Mouse (Mus musculus): ENCODE data around the gene Saysd1. TPM values are rescaled to one million over a fixed set of nuclear protein-coding genes. Genes with fewer than 3 reads are reported as not detected.

Gene Saysd1
- polyA plus RNA-seq, 1 experiment from 2014 or later = 3.8 TPM

DNA sequence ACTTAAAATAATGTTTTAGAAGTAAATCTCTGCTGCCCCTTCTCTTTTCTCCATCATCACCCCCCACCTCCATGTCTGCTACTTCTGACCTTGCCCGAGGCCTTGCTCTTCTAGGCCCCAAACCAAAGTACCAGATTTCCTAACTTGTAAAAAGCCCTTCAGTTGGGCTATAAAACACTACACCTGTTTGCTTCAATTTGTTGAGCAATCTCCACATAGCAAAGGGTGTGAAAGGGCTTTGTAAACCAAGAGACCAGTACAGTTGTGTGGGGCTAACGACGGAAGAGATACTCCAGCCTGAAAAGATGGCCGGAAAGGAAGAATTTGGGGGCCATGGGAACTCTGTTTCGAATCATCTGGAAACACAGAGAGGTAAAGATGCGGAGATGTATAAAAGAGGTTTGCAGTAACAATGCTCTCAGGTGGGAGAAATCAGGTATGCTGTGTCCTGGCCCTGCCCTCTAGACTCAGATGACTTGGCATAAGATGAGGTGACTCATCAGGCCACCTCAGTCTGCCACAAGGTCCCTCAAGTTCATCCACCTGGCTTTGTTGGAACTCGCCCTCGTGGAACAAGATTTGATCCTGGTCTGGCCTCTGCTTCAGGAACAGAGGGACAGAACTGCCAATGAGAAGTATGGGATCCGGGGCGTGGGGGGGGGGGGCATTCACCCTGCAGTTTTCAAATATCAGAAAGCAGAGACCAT lies 3.2 kb downstream of the Saysd1 start:
- WGBS (ENCODE audit: insufficient replicate concordance) = 72% methylated on average over 10 of the region's 10 CpGs

DNA sequence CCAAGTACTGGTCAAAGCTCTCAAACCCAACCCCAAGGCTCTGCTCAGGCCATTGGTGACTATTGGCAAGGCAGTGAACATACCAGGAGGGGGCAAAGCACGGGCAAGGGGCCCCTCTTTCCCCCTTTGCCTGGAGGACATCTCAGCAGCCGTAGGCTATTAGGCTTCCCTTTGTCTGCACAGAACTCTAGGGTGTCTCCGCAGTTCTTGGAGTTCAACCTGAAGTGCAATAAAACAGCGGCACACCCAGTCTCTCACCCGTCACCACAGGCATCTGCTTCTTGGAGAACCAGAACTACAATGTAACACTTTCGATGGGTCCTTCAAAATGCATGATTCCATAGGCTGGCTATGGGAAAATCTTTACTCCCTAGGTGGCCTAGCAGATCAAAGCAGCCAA lies 10.2 kb downstream of the Saysd1 start:
- ATAC-seq (ENCODE audit: insufficient read depth) = no peak
- no peaks in the 10 kb centered on the region for H3K36me3 ChIP-seq (replicated peaks)
- no peak overlapping the region for H3K9ac ChIP-seq
- H3K4me2 ChIP-seq = no peak overlapping the region
- no peaks in the 10 kb centered on the region for H3K9me3 ChIP-seq (replicated peaks)
- WGBS (ENCODE audit: insufficient replicate concordance) = 74% methylated on average over 6 of the region's 6 CpGs
- H3K27me3 ChIP-seq = no peaks in the 10 kb centered on the region
- no peak overlapping the region for H3K27ac ChIP-seq (replicated peaks)
- H3K4me1 ChIP-seq (replicated peaks) = no peaks in the 10 kb centered on the region
- H3K4me3 ChIP-seq (replicated peaks) = no peak overlapping the region

More for the DNA sequence above, 3.2 kb downstream of the Saysd1 start:
- Histone ChIP-seq H3K27me3 (no peaks in the 10 kb centered on the region), H3K4me2 (no peak overlapping the region), H3K9ac (no peak overlapping the region), H3K4me3 (replicated peaks) (no peak overlapping the region), H3K27ac (replicated peaks) (no peak overlapping the region), H3K36me3 (replicated peaks) (0 out of 2 replicates have a peak, but pooled peaks cover 2% of the 10 kb centered on the region), H3K9me3 (replicated peaks) (no peaks in the 10 kb centered on the region), H3K4me1 (replicated peaks) (no peaks in the 10 kb centered on the region)
- ATAC-seq (ENCODE audit: insufficient read depth) = no peak

DNA sequence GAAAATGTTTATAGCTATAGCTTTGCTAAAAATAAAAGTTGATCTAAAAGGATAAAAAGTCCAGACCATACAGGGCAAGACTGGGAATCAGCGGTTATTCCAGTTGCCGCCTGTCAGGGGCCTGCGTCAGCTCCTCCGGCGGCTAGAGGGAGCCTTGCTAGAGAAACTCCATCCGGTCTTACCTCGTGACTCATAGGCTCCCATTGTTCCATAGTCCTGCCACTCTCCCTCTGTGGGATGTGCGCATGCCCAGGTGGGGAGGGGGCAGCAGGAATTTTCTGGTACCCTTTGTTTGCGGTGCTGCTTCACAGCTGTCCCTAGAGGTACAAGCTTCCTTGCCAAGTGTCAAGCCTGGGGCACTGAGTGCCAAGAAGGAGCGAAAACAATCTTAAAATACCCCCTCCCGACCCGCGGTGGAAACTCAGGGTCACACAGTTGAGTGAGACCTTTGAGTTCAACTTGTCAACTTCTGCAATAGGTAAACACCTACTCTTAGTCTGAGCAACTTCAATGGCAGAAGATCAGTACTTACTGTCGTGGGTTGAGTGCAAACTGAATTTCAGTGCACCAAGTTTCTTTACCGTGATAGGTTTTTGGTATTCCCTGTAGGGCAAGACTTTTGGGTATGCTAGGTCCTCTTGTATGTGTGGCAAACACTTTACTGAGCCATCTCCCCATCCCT lies 10.8 kb downstream of the Saysd1 start:
- Histone ChIP-seq H3K4me2 (no peak overlapping the region), H3K27me3 (no peaks in the 10 kb centered on the region), H3K4me1 (replicated peaks) (no peaks in the 10 kb centered on the region), H3K9me3 (replicated peaks) (no peaks in the 10 kb centered on the region), H3K36me3 (replicated peaks) (no peaks in the 10 kb centered on the region), H3K4me3 (replicated peaks) (no peak overlapping the region), H3K27ac (replicated peaks) (no peak overlapping the region), H3K9ac (no peak overlapping the region)
- no peak for ATAC-seq (ENCODE audit: insufficient read depth)
- 71% methylated on average over 15 of the region's 15 CpGs for WGBS (ENCODE audit: insufficient replicate concordance)

DNA sequence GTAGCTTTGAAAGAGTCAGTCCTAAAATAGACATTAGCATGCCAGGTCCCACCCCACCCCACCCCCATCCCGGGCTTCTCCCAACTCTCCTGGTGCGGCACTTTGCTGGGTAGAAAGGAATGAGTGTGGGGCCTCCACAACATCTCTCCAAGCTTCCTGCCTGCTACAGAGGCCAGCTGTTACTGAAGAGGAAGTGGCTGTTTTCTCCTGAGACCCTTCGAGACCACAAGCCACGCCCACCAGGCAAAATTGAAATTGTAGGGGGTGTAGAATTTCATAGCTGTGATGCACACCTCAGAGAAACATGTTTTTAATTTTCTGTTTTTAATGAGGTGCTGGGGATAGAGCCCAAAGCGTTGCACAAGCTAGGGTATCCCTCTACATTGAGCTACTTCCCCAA lies 17.5 kb downstream of the Saysd1 start:
- no peaks in the 10 kb centered on the region for H3K9me3 ChIP-seq (replicated peaks)
- H3K4me3 ChIP-seq (replicated peaks) = no peak overlapping the region
- no peaks in the 10 kb centered on the region for H3K36me3 ChIP-seq (replicated peaks)
- no peak for ATAC-seq (ENCODE audit: insufficient read depth)
- H3K4me1 ChIP-seq (replicated peaks) = peaks cover 4% of the 10 kb centered on the region
- no peak overlapping the region for H3K9ac ChIP-seq
- 17% methylated on average over 5 of the region's 5 CpGs for WGBS (ENCODE audit: insufficient replicate concordance)
- no peak overlapping the region for H3K4me2 ChIP-seq
- H3K27me3 ChIP-seq = no peaks in the 10 kb centered on the region
- H3K27ac ChIP-seq (replicated peaks) = no peak overlapping the region

DNA sequence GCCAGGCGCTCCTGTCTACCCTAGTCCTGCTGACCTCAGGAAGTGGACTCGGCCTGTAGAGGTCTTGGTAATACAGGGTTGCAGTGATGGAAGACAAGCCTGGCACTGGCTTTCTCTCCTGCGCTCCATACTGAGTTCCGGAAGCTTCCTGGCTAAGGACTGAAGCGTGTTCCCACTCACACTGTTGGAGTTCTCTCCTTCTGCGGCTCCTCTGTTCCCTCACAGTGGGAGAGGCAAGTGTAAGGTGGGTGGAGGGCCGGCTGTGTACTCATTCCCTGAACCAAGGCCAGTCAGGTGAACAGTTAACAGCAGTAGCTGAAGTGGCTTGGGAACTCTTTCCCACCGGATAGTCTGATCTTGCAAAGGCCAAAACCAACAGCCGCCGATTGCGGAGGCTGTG lies 18.3 kb downstream of the Saysd1 start:
- no peak overlapping the region for H3K27ac ChIP-seq (replicated peaks)
- H3K4me1 ChIP-seq (replicated peaks) = peaks cover 4% of the 10 kb centered on the region
- H3K27me3 ChIP-seq = no peaks in the 10 kb centered on the region
- 83% methylated on average over 11 of the region's 11 CpGs for WGBS (ENCODE audit: insufficient replicate concordance)
- no peak for ATAC-seq (ENCODE audit: insufficient read depth)
- H3K36me3 ChIP-seq (replicated peaks) = no peaks in the 10 kb centered on the region
- H3K9ac ChIP-seq = no peak overlapping the region
- no peak overlapping the region for H3K4me2 ChIP-seq
- H3K4me3 ChIP-seq (replicated peaks) = no peak overlapping the region
- H3K9me3 ChIP-seq (replicated peaks) = no peaks in the 10 kb centered on the region

DNA sequence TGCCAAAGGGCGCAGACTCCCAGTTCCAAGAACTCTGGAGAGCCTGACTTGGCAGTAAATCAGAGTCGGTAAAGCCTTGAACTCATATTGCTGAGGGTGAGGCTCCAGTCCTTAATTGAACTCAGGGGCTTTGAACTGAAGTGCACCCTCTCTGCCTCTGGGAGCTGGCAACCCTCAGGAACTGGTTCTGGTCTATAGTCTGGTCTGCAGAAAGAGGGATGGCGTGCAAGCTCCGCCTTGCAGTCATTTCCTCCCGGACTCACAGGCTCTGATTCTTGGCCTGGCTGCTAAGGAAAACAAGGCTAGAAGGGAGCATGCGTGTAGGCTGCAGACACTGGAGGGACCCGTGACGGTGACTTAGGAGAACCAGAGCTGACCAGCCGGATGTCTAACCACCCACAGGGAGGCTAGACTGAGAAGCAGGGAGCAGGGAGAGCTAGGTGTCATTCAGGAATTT lies 22.2 kb downstream of the Saysd1 start:
- H3K4me3 ChIP-seq (replicated peaks) = no peak overlapping the region
- no peak for ATAC-seq (ENCODE audit: insufficient read depth)
- H3K9me3 ChIP-seq (replicated peaks) = no peaks in the 10 kb centered on the region
- H3K36me3 ChIP-seq (replicated peaks) = no peaks in the 10 kb centered on the region
- H3K4me2 ChIP-seq = no peak overlapping the region
- peaks cover 8% of the 10 kb centered on the region for H3K4me1 ChIP-seq (replicated peaks)
- 46% methylated on average over 9 of the region's 9 CpGs for WGBS (ENCODE audit: insufficient replicate concordance)
- no peaks in the 10 kb centered on the region for H3K27me3 ChIP-seq
- H3K27ac ChIP-seq (replicated peaks) = no peak overlapping the region
- H3K9ac ChIP-seq = no peak overlapping the region

DNA sequence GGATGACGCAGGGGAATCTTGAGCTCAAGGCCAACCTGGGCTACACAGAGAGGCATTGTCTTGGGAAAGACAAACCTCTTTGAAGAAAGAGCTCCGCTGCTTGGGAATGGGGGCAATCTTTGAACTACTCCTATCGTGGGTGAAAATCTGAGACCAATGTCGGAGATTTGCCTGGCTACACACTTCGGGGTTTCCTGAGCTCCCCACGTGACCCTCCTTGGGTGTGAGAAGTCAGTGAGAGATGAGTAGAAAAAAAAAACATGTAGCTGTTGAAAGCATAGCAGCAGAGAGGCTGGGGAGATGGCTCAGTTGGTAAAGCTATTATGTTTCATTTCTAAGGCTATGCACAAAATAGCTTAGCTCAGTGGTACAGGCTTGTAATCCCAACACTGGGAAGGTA lies 23.4 kb downstream of the Saysd1 start:
- Histone ChIP-seq H3K27me3 (no peaks in the 10 kb centered on the region), H3K4me3 (replicated peaks) (no peak overlapping the region), H3K27ac (replicated peaks) (no peak overlapping the region), H3K9ac (no peak overlapping the region), H3K4me2 (no peak overlapping the region), H3K9me3 (replicated peaks) (no peaks in the 10 kb centered on the region), H3K36me3 (replicated peaks) (no peaks in the 10 kb centered on the region), H3K4me1 (replicated peaks) (peaks cover 8% of the 10 kb centered on the region)
- 58% methylated on average over 6 of the region's 6 CpGs for WGBS (ENCODE audit: insufficient replicate concordance)
- ATAC-seq (ENCODE audit: insufficient read depth) = no peak

DNA sequence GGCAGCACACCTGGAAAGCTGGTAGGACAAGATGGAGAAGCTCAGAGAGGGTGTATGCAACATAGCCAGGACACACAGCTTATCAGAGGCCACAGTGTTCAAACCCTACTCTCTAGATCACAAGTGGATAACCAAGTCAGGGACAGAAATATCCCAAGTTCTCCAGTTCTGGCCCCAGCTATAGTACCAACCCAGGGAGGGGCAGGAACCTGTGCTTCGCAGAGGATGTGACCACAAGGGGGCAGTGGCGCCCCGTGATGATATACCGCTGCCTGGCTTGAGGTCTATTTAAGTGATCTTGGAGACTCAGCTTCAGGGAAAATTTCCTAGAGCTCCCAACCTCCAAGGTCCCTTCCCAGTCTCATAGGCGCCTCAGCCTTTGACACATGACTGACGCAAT lies 24.4 kb downstream of the Saysd1 start:
- 5% methylated on average over 6 of the region's 6 CpGs for WGBS (ENCODE audit: insufficient replicate concordance)

DNA sequence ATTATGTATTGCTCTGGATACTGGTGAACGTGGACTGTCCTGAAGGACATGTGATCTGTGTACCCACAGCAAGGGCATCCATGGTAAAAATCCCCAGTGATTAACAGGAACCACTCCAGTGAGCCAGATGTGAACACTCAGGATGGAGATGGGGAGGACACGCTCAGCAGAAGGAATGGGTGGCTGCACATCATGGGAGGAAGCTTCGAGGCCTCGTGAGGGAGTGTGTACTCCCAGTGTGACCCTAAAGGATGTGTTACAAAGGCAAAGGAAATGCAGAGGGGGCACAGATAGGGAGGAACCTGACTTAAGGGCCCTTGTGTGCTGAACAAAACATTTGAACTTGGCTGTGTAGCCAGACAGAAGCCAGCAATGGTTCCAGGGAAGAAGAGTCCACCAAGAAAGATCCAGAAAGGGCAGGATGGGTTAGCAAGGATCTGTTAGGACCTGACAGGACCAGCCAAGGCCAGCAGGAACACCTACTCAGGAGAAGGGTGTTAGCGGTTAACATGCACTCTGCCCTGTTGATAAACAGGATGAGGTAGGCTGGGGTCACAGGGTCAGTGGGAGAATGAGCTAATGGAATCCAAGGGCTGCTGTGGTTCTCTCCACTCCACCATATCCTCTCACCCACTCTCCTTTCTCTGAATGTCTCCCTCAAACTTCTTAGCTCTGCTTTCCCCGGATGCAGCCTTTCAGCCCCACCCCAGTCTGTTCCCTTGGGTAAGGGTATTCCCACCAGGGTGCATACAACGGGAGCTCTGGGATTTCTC lies 25.0 kb downstream of the Saysd1 start:
- 26% methylated on average over 7 of the region's 7 CpGs for WGBS (ENCODE audit: insufficient replicate concordance)
- H3K36me3 ChIP-seq (replicated peaks) = no peaks in the 10 kb centered on the region
- no peak overlapping the region for H3K27ac ChIP-seq (replicated peaks)
- no peak overlapping the region for H3K4me2 ChIP-seq
- H3K27me3 ChIP-seq = no peaks in the 10 kb centered on the region
- no peak overlapping the region for H3K9ac ChIP-seq
- H3K4me3 ChIP-seq (replicated peaks) = no peak overlapping the region
- no peaks in the 10 kb centered on the region for H3K9me3 ChIP-seq (replicated peaks)
- peaks cover 8% of the 10 kb centered on the region for H3K4me1 ChIP-seq (replicated peaks)
- ATAC-seq (ENCODE audit: insufficient read depth) = peak; percentile 71

More for the DNA sequence above, 24.4 kb downstream of the Saysd1 start:
- peak; percentile 60; the same call in 1 of the 2 replicates for ATAC-seq (ENCODE audit: insufficient read depth)
- Histone ChIP-seq H3K9ac (no peak overlapping the region), H3K27me3 (no peaks in the 10 kb centered on the region), H3K4me1 (replicated peaks) (peaks cover 8% of the 10 kb centered on the region), H3K27ac (replicated peaks) (no peak overlapping the region), H3K9me3 (replicated peaks) (no peaks in the 10 kb centered on the region), H3K4me2 (no peak overlapping the region), H3K4me3 (replicated peaks) (no peak overlapping the region), H3K36me3 (replicated peaks) (no peaks in the 10 kb centered on the region)

DNA sequence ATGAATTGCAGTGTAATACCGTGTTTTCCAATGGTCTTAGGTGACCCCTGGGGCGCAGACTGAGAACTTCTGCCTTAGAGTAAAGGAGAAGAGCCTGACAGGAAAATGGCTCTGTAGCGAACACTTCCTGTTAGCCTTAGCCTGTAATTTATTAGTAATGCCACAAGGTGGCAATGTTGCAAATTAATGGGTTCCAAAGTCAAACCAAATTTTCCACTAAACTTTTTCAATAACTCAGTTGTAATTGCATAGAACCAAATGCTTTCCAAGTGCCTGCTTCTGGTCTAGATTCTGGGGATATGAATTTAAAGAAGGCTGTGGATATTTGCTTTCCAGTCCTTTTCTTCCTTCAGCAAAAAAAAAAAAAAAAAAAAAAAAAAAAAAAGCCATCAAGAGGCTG lies 26.1 kb downstream of the Saysd1 start:
- Histone ChIP-seq H3K4me2 (no peak overlapping the region), H3K4me3 (replicated peaks) (no peak overlapping the region), H3K27me3 (no peaks in the 10 kb centered on the region), H3K9me3 (replicated peaks) (no peaks in the 10 kb centered on the region), H3K9ac (no peak overlapping the region), H3K27ac (replicated peaks) (no peak overlapping the region), H3K4me1 (replicated peaks) (peaks cover 7% of the 10 kb centered on the region), H3K36me3 (replicated peaks) (no peaks in the 10 kb centered on the region)
- ATAC-seq (ENCODE audit: insufficient read depth) = no peak
- WGBS (ENCODE audit: insufficient replicate concordance) = 44% methylated on average over 3 of the region's 3 CpGs

DNA sequence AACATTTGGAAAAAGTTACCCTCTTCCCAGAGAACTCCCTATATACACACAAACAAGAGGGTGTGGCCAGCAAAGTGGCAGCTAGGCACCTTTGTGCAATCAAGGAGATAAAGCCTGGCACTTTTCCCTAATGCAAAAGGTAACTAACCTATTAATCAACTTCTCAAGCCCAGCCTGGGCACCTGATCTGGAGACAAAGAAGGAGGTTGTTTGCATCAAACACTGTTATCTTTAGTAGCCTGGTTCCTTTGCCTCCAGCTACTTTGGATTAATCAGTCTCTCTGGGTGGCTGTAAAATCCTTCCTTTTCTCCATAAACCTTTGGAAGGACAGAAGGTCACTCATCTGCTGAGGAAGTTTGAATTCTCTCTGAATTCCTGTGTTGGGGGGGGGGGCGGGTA lies 27.4 kb downstream of the Saysd1 start:
- WGBS (ENCODE audit: insufficient replicate concordance) = 61% methylated on average over 1 of the region's 1 CpGs
- no peaks in the 10 kb centered on the region for H3K9me3 ChIP-seq (replicated peaks)
- H3K4me3 ChIP-seq (replicated peaks) = no peak overlapping the region
- no peaks in the 10 kb centered on the region for H3K36me3 ChIP-seq (replicated peaks)
- H3K27ac ChIP-seq (replicated peaks) = no peak overlapping the region
- H3K27me3 ChIP-seq = no peaks in the 10 kb centered on the region
- ATAC-seq (ENCODE audit: insufficient read depth) = no peak
- H3K9ac ChIP-seq = no peak overlapping the region
- H3K4me2 ChIP-seq = no peak overlapping the region
- H3K4me1 ChIP-seq (replicated peaks) = peaks cover 4% of the 10 kb centered on the region; the same call in 1 of the 2 replicates

Measured in liver, embryonic 15.5 days (tissue).